Mouse (Mus musculus) gastrocnemius, adult 2 months (tissue): ENCODE measurements around the gene 4931409K22Rik. TPM values are rescaled to one million over a fixed set of nuclear protein-coding genes. Genes with fewer than 3 reads are reported as not detected.
A peak's percentile ranks its signal among the peaks of the same experiment; 100 is the strongest.

Experiments used
- DNase-seq: peaks from one replicate; pipeline ENCODE4 v3.0.0; 2022
- H3K27ac ChIP-seq: fragments of 200-600 bp; 2 replicates; pipeline ENCODE4 v1.8.1; 2022; ENCODE audit warnings: mild to moderate bottlenecking
- H3K4me3 ChIP-seq: fragments of 200-600 bp; 2 replicates; pipeline ENCODE4 v1.8.1; 2022; ENCODE audit warnings: mild to moderate bottlenecking, moderate library complexity
- CTCF ChIP-seq: fragments of 200-600 bp; IDR thresholded peaks from 2 replicates; pipeline ENCODE4 v1.8.1; 2022; ENCODE audit warnings: antibody characterized with exemption, mild to moderate bottlenecking, moderate library complexity
- intact Hi-C: fragments of 180-260 bp; cut with DNase I; formaldehyde crosslinking; loops from one replicate; pipeline ENCODE4 v1.15.1; 2025
- long read RNA-seq, 2 experiments: library from polyadenylated mRNA; stranded (forward); transcript quantifications; one replicate each; pipeline ENCODE4 v2.0.0; 2021
- total RNA-seq, 2 experiments: library from RNA; stranded (reverse); gene quantifications; 2 replicates each; pipeline ENCODE4 v1.2.3; 2021

Gene 4931409K22Rik
- not detected for total RNA-seq
- long read RNA-seq, experiment 1, result 0 reads
- long read RNA-seq, experiment 2, result 0 reads

GRCm38 (mm10) chr5:24556709-24557108, at the start of gene 4931409K22Rik:
Gene 4931409K22Rik (minus strand): TSS chr5:24556809.
- intact Hi-C loops, result no loop called here
- H3K27ac ChIP-seq, result no peak within 1 kb of the TSS
- no peak for DNase-seq
- no peak within 1 kb of the TSS for H3K4me3 ChIP-seq
- TF ChIP-seq CTCF, result no peak

- intact Hi-C loops, result loop anchor here (2.0 kb wide), 1 partner anchor 45 kb away; no protein-coding TSS in a partner anchor
- H3K27ac ChIP-seq, result peak overlapping the region; percentile 38
- DNase-seq, result no peak
- H3K4me3 ChIP-seq, result no peak overlapping the region
- TF ChIP-seq CTCF, result no peak
Measured at GRCm38 (mm10) chr5:24605980-24606665, 49.5 kb upstream of the 4931409K22Rik start.

- intact Hi-C loops, result loop anchor here (2.0 kb wide), 1 partner anchor 45 kb away; no protein-coding TSS in a partner anchor
- peak; percentile 12 for DNase-seq
- peak overlapping the region; percentile 77 for H3K4me3 ChIP-seq
- no peak for TF ChIP-seq CTCF
- peak overlapping the region; percentile 100 for H3K27ac ChIP-seq
Measured at GRCm38 (mm10) chr5:24605321-24605979, 48.8 kb upstream of the 4931409K22Rik start.

- Histone ChIP-seq H3K4me3 (peak overlapping the region; percentile 77), H3K27ac (peak overlapping the region; percentile 100)
- peak; percentile 97 for DNase-seq
- TF ChIP-seq CTCF, result peak; percentile 43
- intact Hi-C loops, result loop anchor here (2.0 kb wide), 1 partner anchor 46 kb away; no protein-coding TSS in a partner anchor
Measured at GRCm38 (mm10) chr5:24604656-24605100, 48.1 kb upstream of the 4931409K22Rik start.

- DNase-seq, result peak; percentile 58
- intact Hi-C loops, result loop anchor here (2.0 kb wide), 1 partner anchor 47 kb away; no protein-coding TSS in a partner anchor
- Histone ChIP-seq H3K27ac (peak overlapping the region; percentile 100), H3K4me3 (peak overlapping the region; percentile 77)
- no peak for TF ChIP-seq CTCF
Measured at GRCm38 (mm10) chr5:24604080-24604655, 47.6 kb upstream of the 4931409K22Rik start.

- Histone ChIP-seq H3K4me3 (peak overlapping the region; percentile 77), H3K27ac (peak overlapping the region; percentile 100)
- peak; percentile 52 for DNase-seq
- intact Hi-C loops, result loop anchor here (2.0 kb wide), 1 partner anchor 47 kb away; no protein-coding TSS in a partner anchor
- TF ChIP-seq CTCF, result no peak
Measured at GRCm38 (mm10) chr5:24603431-24604010, 46.9 kb upstream of the 4931409K22Rik start.

GRCm38 (mm10) chr5:24602751-24603343, 46.2 kb upstream of the 4931409K22Rik start:
- TF ChIP-seq CTCF, result no peak
- Histone ChIP-seq H3K4me3 (peak overlapping the region; percentile 77), H3K27ac (peak overlapping the region; percentile 100)
- DNase-seq, result peak; percentile 94
- intact Hi-C loops, result no loop called here

- Histone ChIP-seq H3K27ac (peak overlapping the region; percentile 100), H3K4me3 (peak overlapping the region; percentile 77)
- DNase-seq, result peak; percentile 90
- no peak for TF ChIP-seq CTCF
- intact Hi-C loops, result loop anchor here (2.0 kb wide), 1 partner anchor 63 kb away; no protein-coding TSS in a partner anchor
Measured at GRCm38 (mm10) chr5:24601911-24602750, 45.5 kb upstream of the 4931409K22Rik start.

GRCm38 (mm10) chr5:24601071-24601835, 44.6 kb upstream of the 4931409K22Rik start:
- TF ChIP-seq CTCF, result no peak
- DNase-seq, result peak; percentile 77

GRCm38 (mm10) chr5:24600236-24600635, 43.6 kb upstream of the 4931409K22Rik start:
- Histone ChIP-seq H3K27ac (peak overlapping the region; percentile 100), H3K4me3 (peak overlapping the region; percentile 77)
- intact Hi-C loops, result loop anchor here (2.0 kb wide), 1 partner anchor 61 kb away; no protein-coding TSS in a partner anchor
- DNase-seq, result peak; percentile 91
- no peak for TF ChIP-seq CTCF

More at GRCm38 (mm10) chr5:24601071-24601835, 44.6 kb upstream of the 4931409K22Rik start:
- intact Hi-C loops, result loop anchor here (2.0 kb wide), 1 partner anchor 62 kb away; no protein-coding TSS in a partner anchor
- Histone ChIP-seq H3K27ac (peak overlapping the region; percentile 100), H3K4me3 (peak overlapping the region; percentile 77)
